Mouse (Mus musculus) heart, postnatal 0 days (tissue): ENCODE data around the gene Mllt6.
"Not testable (repeated sequence)": the region's sequence is repeated elsewhere in the genome, so short reads cannot be mapped to it uniquely, and the experiment has no call there.

Experiments used
- CTCF ChIP-seq: IDR thresholded peaks from 2 replicates; pipeline ENCODE4 v1.5.1; 2016; ENCODE audit warnings: antibody characterized with exemption, control low read depth, low read depth
- EP300 ChIP-seq: IDR thresholded peaks from 2 replicates; pipeline ENCODE4 v1.6.1; 2016; ENCODE audit warnings: antibody characterized with exemption, low read depth

- not testable (repeated sequence) for TF ChIP-seq CTCF, EP300
Measured at GRCm38 (mm10) chr11:97734810-97735209, 71.6 kb downstream of the Mllt6 start.
